Mouse (Mus musculus) kidney, adult 2 months (tissue): ENCODE data around the gene Rgs12.

ENCODE experiments used
- CTCF ChIP-seq: fragments of 200-500 bp; conservative IDR thresholded peaks from 2 replicates; pipeline ENCODE4 v1.5.1; 2011; ENCODE audit warnings: low read depth, mild to moderate bottlenecking, control low read depth, low read length, moderate library complexity, mixed read lengths; ENCODE audit not compliant: insufficient read depth, insufficient read length
- POLR2A ChIP-seq: fragments of 200-500 bp; IDR thresholded peaks from one replicate; pipeline ENCODE4 v1.6.1; 2011; ENCODE audit warnings: low read depth, low read length, control low read depth

GRCm38 (mm10) chr5:35070953-35071352 is 121.7 kb downstream of the Rgs12 start:
- TF ChIP-seq POLR2A (no peak), CTCF (no peak)
